Mouse (Mus musculus) T-helper 17 cell (primary cell): ENCODE measurements around the gene Acvr1b.

Source experiments
- in situ Hi-C, 2 experiments: fragments of 300-600 bp; cut with MboI, MseI; formaldehyde crosslinking; loops; 1 replicate in 1 of 2; 2 replicates in 1 of 2; pipeline ENCODE4 v1.15.1; 2025; ENCODE audit warnings: high pct_unique_total_duplicates in 2 of 2

The Acvr1b gene

DNA sequence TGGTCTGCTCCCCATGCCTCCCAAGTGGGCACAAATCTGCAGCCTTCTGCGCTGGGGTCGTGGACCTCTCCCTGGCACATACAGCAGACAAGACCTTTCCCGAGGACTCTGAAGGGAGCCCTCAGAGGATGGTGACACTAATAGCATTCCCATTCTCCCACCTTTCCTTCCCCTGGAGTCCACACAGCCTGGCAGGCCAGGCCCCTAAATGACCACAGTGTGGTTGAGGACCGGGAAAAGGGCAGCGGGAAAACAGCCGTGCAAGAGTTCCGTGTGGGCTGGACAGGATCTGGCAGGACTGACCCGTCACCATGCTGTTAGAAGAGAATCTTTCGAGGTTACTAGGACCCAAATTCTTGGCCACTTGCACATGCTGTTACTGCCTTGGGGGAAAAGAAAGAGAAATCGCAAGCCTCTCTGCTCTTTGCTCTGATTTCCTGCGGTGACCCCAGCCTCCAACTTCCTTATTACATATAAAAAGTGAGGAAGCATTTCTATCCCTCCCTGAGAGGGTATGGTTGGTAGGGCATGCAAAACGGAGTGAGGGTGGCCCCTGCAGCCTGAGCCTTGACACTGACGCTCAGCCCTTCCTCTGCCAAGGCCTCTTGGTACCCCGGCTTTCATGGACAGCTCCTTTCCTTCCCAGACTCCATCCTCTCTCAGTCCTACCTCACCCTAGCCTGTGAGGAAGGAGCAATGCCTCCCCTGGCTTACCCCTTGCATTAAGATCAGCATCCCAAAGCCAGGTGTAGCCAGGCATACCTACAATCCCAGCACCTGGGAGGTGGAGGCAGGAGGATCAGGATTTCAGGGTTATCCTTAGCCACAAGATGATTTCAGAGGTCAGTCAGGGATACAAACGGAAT, 27.5 kb upstream of the Acvr1b start:
- in situ Hi-C loops = loop anchor here in 1 of 2 experiments (5.0 kb wide), 1 partner anchor 46 kb away; no protein-coding TSS in a partner anchor

GRCm38 (mm10) chr15:101147115-101147909, 26.6 kb upstream of the Acvr1b start:
- in situ Hi-C loops = loop anchor here in 1 of 2 experiments (5.0 kb wide), 1 partner anchor 45 kb away; no protein-coding TSS in a partner anchor

- in situ Hi-C loops = loop anchor here in 1 of 2 experiments (5.0 kb wide), 1 partner anchor 44 kb away; no protein-coding TSS in a partner anchor
Observed at GRCm38 (mm10) chr15:101147910-101148273, 26.0 kb upstream of the Acvr1b start.

- in situ Hi-C loops = loop anchor here in 1 of 2 experiments (5.0 kb wide), 1 partner anchor 44 kb away; no protein-coding TSS in a partner anchor
Observed at GRCm38 (mm10) chr15:101148604-101149003, 25.3 kb upstream of the Acvr1b start.

DNA sequence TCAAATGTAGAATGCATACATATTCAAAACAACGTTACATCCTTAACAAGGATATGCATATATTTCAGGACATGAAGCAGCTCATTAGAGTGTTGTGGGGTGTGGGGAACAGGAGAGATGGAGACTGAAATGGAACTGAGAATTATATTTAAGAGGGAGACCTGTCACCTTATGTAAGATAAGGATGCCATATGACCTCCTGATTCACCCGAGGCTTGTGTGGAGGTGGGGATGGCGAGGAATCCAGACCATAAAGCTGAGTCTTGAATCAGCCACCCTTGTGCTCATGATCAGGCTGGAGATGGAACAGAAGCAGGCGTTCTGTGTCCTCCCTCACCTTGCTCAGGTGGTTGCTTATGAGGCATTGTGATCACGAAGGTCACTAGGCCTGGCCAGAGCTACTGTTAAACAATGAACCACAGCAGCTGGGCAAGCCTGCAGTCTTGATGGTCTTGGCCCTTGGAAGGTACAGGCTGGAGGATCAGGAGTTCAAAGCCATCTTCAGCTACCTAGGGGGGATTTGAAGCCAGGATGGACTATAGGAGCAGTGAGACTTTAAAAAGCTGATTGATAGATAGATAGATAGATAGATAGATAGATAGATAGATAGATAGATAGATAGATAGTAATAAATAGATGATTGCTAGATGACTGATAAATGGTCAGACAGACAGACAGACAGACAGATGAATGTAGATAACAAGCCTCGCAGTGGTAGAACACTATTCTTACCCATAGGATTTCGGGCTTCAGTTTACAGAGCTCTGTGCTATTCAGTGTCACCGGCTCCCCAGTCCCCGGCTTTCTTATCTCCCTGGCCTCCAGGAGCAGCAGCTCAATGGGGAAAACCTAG, 22.2 kb upstream of the Acvr1b start:
- in situ Hi-C loops = no loop called here

DNA sequence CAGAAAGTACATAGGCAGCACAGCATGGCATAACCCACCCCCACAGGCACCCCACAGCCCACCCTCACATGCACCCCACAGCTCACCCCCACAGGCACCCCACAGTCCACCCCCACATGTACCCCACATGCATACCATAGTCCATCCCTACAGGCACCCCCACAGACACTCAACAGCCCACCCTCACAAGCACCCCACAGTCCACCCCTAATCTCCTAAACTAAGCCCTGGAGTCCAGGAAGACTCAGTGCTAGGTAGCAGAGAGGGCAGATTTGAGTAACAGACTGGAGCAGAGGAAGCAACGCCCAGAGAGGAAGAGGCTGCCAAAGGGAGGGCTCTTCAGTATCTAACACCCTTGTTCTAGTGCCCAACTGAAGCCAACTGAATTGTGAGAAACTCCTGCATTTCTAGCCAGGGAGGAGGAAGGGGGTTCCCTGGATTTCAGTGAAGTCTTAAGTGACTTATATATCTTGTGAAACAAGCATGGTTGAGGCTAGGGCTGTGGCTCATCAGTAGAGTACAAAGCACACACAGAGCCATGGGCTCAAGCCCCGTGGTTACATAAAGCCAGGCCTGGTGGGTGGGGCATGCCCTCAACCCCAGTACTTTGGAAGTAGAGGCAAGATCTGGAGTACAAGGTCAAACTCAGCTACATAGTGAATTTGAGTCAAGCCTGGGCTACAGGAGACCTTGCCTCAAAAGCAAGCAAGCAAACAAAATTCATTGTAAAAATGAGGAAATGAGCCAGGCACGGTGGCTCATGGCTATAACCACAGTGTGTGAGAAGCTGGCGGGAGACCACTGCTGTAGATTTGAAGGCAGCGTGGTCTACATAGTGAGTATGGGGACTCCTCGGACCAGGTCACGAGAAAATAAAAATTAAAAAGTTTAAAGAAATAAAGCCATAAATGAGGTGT, 18.9 kb upstream of the Acvr1b start:
- in situ Hi-C loops = no loop called here

- in situ Hi-C loops = no loop called here
Observed at GRCm38 (mm10) chr15:101160128-101160527, 13.7 kb upstream of the Acvr1b start.

- in situ Hi-C loops = no loop called here
Observed at GRCm38 (mm10) chr15:101160591-101160990, 13.3 kb upstream of the Acvr1b start.

GRCm38 (mm10) chr15:101161534-101161933, 12.3 kb upstream of the Acvr1b start:
- in situ Hi-C loops = no loop called here

DNA sequence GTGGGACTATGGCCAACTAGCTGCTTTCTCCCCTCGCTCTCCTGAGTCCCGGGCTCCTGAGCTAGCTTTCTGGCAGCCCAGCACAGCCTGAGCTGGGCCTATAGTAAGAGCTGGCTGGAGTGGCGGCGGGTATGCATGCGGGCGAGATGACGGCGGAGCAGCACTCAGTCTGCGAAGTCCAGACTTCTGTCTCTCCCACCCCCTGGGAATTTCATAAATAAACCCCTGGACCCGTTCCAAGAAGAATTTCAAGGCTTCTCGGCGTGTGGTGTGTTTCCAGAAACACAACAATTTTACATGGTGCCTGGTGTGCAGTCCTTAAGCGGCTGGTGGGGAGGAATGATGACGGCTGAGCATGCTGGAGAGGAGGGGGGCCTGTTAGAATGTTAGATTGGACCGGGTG, 10.8 kb upstream of the Acvr1b start:
- in situ Hi-C loops = no loop called here

GRCm38 (mm10) chr15:101163854-101164253, 10.0 kb upstream of the Acvr1b start:
- in situ Hi-C loops = no loop called here

DNA sequence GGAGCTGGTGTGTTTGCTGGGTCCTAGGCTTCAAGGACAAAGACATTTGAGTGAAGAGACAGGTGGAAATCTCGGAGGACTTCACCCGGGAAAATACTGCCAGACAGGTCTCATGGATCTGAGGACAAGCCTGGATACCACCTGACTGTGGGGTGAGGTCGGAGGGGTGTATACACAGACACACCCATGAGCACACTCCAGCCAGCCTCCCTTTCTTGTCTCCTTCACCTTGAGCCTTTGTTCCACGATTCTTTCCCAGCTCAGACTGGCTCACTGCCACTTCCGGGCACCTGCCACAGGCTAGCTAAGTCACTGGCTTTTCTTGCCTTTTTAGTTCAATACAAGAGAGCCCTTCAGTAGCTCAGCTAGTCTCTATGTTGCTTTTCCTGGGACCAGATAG, 9.6 kb upstream of the Acvr1b start:
- in situ Hi-C loops = no loop called here

DNA sequence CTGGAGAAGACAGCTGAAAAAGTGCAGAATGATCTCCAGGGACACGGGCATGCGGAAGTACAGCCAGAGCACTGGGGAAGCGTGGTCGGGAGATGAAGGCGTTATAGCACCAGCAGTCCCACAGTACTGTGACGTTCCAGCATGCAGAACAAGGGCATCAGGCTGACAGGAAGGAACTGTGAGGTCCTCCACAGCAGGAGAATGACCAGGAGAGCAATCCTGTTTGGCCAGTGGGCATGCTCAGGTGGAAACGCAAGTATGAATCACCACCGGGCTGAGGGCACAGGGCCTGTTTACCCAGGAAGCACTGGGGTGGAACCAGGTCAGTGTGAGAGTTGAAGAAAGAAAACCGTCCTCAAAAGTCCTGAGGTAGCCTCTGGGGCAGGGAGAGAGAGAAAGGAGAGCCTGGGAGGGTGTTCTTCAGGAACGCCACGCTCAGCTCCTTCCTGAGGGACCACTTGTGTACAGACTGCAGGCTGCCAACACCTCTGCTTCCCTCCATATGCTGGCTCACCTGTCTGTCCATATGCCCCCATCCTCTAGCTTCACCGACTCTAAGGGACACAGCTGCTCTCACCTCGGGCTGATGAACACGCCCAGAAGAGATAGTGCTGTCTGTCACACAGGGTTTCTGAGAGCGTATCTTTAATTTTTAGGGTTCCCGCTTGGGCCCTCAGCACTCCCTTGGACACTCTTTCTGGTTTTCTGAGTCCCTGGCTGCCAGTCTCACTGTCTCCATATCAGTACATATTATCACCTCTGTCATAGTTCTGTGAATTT, 8.0 kb upstream of the Acvr1b start:
- in situ Hi-C loops = no loop called here

DNA sequence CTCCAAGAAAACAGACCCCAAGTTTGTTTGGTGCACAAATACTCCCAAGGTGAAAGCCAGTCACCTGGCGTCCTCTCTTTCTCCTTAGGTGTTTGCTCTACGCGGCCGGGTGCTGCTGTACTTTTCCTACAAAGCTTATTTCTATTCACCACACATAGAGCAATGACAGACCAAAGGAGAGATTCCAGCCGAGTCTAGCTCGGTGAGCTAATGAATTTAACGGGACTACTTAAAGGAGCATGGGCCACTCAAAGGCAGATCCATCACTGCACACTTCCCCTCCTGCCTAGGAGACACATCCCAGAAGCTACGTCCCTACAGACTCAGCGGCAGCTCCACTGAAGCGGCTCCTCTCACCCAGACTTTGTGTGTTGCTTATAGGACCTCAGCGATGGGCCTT, 6.3 kb upstream of the Acvr1b start:
- in situ Hi-C loops = no loop called here

- in situ Hi-C loops = no loop called here
Observed at GRCm38 (mm10) chr15:101169910-101170309, 4.0 kb upstream of the Acvr1b start.

DNA sequence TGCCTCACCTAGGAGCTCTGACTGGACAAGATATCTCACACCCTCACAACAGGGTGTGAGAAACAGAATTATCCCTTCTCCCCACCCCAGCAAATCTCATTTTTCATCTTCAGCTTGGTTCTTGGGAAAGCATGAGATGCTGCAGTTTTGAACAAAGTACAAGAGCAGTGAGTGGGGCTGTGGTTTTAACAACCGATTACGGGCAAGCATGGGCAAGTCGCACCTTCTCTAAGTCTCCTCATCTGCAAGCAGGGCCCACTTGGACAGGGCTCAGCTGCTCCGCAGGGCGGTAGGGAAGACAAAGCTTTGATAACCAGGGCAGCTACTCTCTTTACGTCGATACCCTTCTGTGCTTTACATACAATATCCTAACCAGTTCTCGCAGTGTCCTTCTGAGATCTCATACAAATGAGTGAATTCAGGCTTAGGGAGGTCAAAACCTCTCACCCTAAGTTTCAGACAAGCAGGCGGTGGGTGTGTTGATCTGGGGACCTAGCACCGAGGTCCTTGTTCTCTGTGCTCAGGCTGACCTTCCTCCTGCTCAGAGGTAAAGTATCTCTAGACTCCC, 3.4 kb upstream of the Acvr1b start:
- in situ Hi-C loops = no loop called here

DNA sequence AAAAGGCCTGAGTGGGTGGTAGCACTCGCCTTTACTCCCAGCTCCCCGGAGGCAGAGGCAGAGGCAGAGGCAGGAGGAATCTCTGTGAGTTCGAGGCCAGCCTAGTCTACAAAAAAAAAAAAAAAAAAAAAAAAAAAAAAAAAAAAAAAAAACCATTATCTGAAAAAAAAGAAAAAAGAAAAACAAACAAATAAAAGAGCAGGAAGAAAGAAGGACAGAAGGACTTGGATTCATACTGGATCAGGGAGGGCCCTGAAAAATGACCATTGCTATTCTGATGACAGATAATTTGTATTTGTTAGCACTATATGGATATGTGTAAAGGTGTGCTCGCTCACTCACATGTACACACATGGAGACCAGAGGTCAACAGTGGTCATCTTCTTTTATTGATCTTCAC, 2.6 kb upstream of the Acvr1b start:
- in situ Hi-C loops = no loop called here

- in situ Hi-C loops = no loop called here
Observed at GRCm38 (mm10) chr15:101172016-101172415, 1.9 kb upstream of the Acvr1b start.
